Mouse (Mus musculus) forebrain, embryonic 11.5 days (tissue): ENCODE data around the gene Nrip3. TPM values are rescaled to one million over a fixed set of nuclear protein-coding genes. Genes with fewer than 3 reads are reported as not detected.

Source experiments
- ATAC-seq: fragments of 200-750 bp; cut with Nextera tagmentation; replicated peaks from 2 replicates; pipeline ENCODE4 v1.8.0; 2017; ENCODE audit warnings: moderate TSS enrichment; ENCODE audit not compliant: low FRiP score
- DNase-seq: peaks from one replicate; pipeline ENCODE4 v3.0.0-alpha.2; 2017; ENCODE audit warnings: low spot score
- H3K27ac ChIP-seq: fragments of 300-500 bp; sonication (generic); 2 replicates; pipeline ENCODE4 v1.5.1; 2014; ENCODE audit warnings: low read depth, low read length
- H3K27me3 ChIP-seq: fragments of 300-500 bp; sonication (generic); 2 replicates; pipeline ENCODE4 v1.6.1; 2014; ENCODE audit warnings: mild to moderate bottlenecking, low read length, mixed read lengths; ENCODE audit not compliant: control insufficient read depth, insufficient read depth
- H3K36me3 ChIP-seq: fragments of 300-500 bp; sonication (generic); 2 replicates; pipeline ENCODE4 v1.6.1; 2014; ENCODE audit warnings: mild to moderate bottlenecking, low read length, moderate library complexity, mixed read lengths; ENCODE audit not compliant: control insufficient read depth, insufficient read depth
- H3K4me1 ChIP-seq: fragments of 300-500 bp; sonication (generic); replicated peaks from 2 replicates; pipeline ENCODE4 v1.6.1; 2014; ENCODE audit warnings: low read length, mixed read lengths; ENCODE audit not compliant: control insufficient read depth, insufficient read depth
- H3K4me2 ChIP-seq: fragments of 300-500 bp; sonication (generic); 2 replicates; pipeline ENCODE4 v1.6.1; 2014; ENCODE audit warnings: low read depth, mild to moderate bottlenecking, low read length, moderate library complexity, mixed read lengths; ENCODE audit not compliant: severe bottlenecking
- H3K4me3 ChIP-seq: fragments of 300-500 bp; sonication (generic); 2 replicates; pipeline ENCODE4 v1.5.1; 2014; ENCODE audit warnings: low read depth, low read length
- H3K9ac ChIP-seq: fragments of 300-500 bp; sonication (generic); 2 replicates; pipeline ENCODE4 v1.6.1; 2014; ENCODE audit warnings: low read length
- H3K9me3 ChIP-seq: fragments of 300-500 bp; sonication (generic); 2 replicates; pipeline ENCODE4 v1.6.1; 2016; ENCODE audit warnings: low read length, mixed read lengths; ENCODE audit not compliant: control insufficient read depth
- WGBS: fragments of 180-500 bp; shearing (Covaris S2); extraction: QIAGEN DNeasy Blood & Tissue Kit; methylation state at CpG from one replicate; pipeline ENCODE4 v1.1.7; 2014; 5-methylcytosine and 5-hydroxymethylcytosine counted together
- polyA plus RNA-seq: library from polyadenylated mRNA; unstranded; fragments of >200 nt; fragmentation: Nextera tagmentation; extraction: Ambion mirVana; gene quantifications from 2 replicates; pipeline ENCODE4 v1.2.1, GENCODE M21; 2014

The Nrip3 gene
- polyA plus RNA-seq: 0.83 and 0.87 TPM in 2 replicates

- no peaks in the 10 kb centered on the region for H3K9me3 ChIP-seq
- no peak within 1 kb of the TSS for H3K27ac ChIP-seq
- DNase-seq (peak; percentile 86), ATAC-seq (peak; percentile 88)
- 2% methylated on average over 52 of the region's 52 CpGs for WGBS
- H3K9ac ChIP-seq: peak within 1 kb of the TSS; percentile 43
- H3K4me2 ChIP-seq: peak within 1 kb of the TSS; percentile 95
- peaks cover 39% of the 10 kb centered on the region for H3K27me3 ChIP-seq
- H3K4me1 ChIP-seq: peaks cover 4% of the 10 kb centered on the region; the same call in 1 of the 2 replicates
- no peaks in the 10 kb centered on the region for H3K36me3 ChIP-seq
- H3K4me3 ChIP-seq: peak within 1 kb of the TSS; percentile 44
These were observed at the start of gene Nrip3 for GRCm38 (mm10) chr7:109781470-109782203. Gene Nrip3 (minus strand): TSS chr7:109782025.

- Histone ChIP-seq H3K27ac (no peak overlapping the region), H3K4me3 (no peak overlapping the region), H3K36me3 (no peaks in the 10 kb centered on the region), H3K27me3 (no peaks in the 10 kb centered on the region), H3K9ac (no peak overlapping the region), H3K4me1 (no peaks in the 10 kb centered on the region), H3K4me2 (no peak overlapping the region), H3K9me3 (no peaks in the 10 kb centered on the region)
- ATAC-seq (no peak), DNase-seq (no peak)
- WGBS: 80% methylated on average over 2 of the region's 2 CpGs
These were observed 49.6 kb upstream of the Nrip3 start for GRCm38 (mm10) chr7:109831376-109831775.

GRCm38 (mm10) chr7:109826911-109827310, 45.1 kb upstream of the Nrip3 start:
- Histone ChIP-seq H3K27me3 (peaks cover 5% of the 10 kb centered on the region; the same call in 1 of the 2 replicates), H3K27ac (no peak overlapping the region), H3K9me3 (no peaks in the 10 kb centered on the region), H3K9ac (no peak overlapping the region), H3K4me1 (no peaks in the 10 kb centered on the region), H3K4me2 (no peak overlapping the region), H3K4me3 (no peak overlapping the region), H3K36me3 (no peaks in the 10 kb centered on the region)
- DNase-seq (no peak), ATAC-seq (no peak)
- WGBS: 94% methylated on average over 8 of the region's 8 CpGs

GRCm38 (mm10) chr7:109825293-109825692, 43.5 kb upstream of the Nrip3 start:
- 90% methylated on average over 14 of the region's 14 CpGs for whole genome bisulfite sequencing
- DNase-seq: no peak
- H3K9ac ChIP-seq: no peak overlapping the region
- no peaks in the 10 kb centered on the region for H3K4me1 ChIP-seq
- H3K4me3 ChIP-seq: no peak overlapping the region
- H3K36me3 ChIP-seq: no peaks in the 10 kb centered on the region
- no peaks in the 10 kb centered on the region for H3K9me3 ChIP-seq
- no peak for ATAC-seq
- no peak overlapping the region for H3K4me2 ChIP-seq
- H3K27me3 ChIP-seq: peaks cover 8% of the 10 kb centered on the region; the same call in 1 of the 2 replicates
- H3K27ac ChIP-seq: no peak overlapping the region

GRCm38 (mm10) chr7:109818600-109818999, 36.8 kb upstream of the Nrip3 start:
- 92% methylated on average over 4 of the region's 4 CpGs for WGBS
- H3K9ac ChIP-seq: no peak overlapping the region
- H3K4me3 ChIP-seq: no peak overlapping the region
- peaks cover 3% of the 10 kb centered on the region; the same call in 1 of the 2 replicates for H3K4me1 ChIP-seq
- no peak overlapping the region for H3K4me2 ChIP-seq
- peaks cover 36% of the 10 kb centered on the region for H3K27me3 ChIP-seq
- no peaks in the 10 kb centered on the region for H3K9me3 ChIP-seq
- no peak for DNase-seq
- no peak overlapping the region for H3K27ac ChIP-seq
- H3K36me3 ChIP-seq: no peaks in the 10 kb centered on the region
- ATAC-seq: no peak

GRCm38 (mm10) chr7:109817954-109818353, 36.1 kb upstream of the Nrip3 start:
- H3K4me2 ChIP-seq: no peak overlapping the region
- no peak overlapping the region for H3K27ac ChIP-seq
- peaks cover 37% of the 10 kb centered on the region for H3K27me3 ChIP-seq
- no peaks in the 10 kb centered on the region for H3K36me3 ChIP-seq
- no peak for ATAC-seq
- H3K9ac ChIP-seq: no peak overlapping the region
- H3K9me3 ChIP-seq: no peaks in the 10 kb centered on the region
- H3K4me3 ChIP-seq: no peak overlapping the region
- H3K4me1 ChIP-seq: peaks cover 3% of the 10 kb centered on the region; the same call in 1 of the 2 replicates
- no peak for DNase-seq

- no peak overlapping the region for H3K4me2 ChIP-seq
- ATAC-seq: peak; percentile 83
- DNase-seq: no peak
- peaks cover 71% of the 10 kb centered on the region for H3K27me3 ChIP-seq
- H3K9ac ChIP-seq: no peak overlapping the region
- no peak overlapping the region for H3K27ac ChIP-seq
- H3K36me3 ChIP-seq: no peaks in the 10 kb centered on the region
- H3K9me3 ChIP-seq: no peaks in the 10 kb centered on the region
- H3K4me1 ChIP-seq: peaks cover 3% of the 10 kb centered on the region; the same call in 1 of the 2 replicates
- H3K4me3 ChIP-seq: no peak overlapping the region
- 18% methylated on average over 4 of the region's 4 CpGs for WGBS
These were observed 31.7 kb upstream of the Nrip3 start for GRCm38 (mm10) chr7:109813330-109814140.

GRCm38 (mm10) chr7:109807616-109808485, 26.0 kb upstream of the Nrip3 start:
- ATAC-seq: no peak
- Histone ChIP-seq H3K4me1 (no peaks in the 10 kb centered on the region), H3K4me3 (no peak overlapping the region), H3K4me2 (no peak overlapping the region), H3K36me3 (no peaks in the 10 kb centered on the region), H3K27ac (no peak overlapping the region), H3K9ac (no peak overlapping the region), H3K9me3 (no peaks in the 10 kb centered on the region), H3K27me3 (peaks cover 42% of the 10 kb centered on the region)
- no peak for DNase-seq
- WGBS: 86% methylated on average over 8 of the region's 8 CpGs
